Mouse (Mus musculus) lung, postnatal 0 days (tissue): ENCODE measurements around the gene Acy3.

ENCODE experiments used
- CTCF ChIP-seq: IDR thresholded peaks from 2 replicates; pipeline ENCODE4 v1.5.1; 2016; ENCODE audit warnings: antibody characterized with exemption, mild to moderate bottlenecking
- EP300 ChIP-seq: IDR thresholded peaks from 2 replicates; pipeline ENCODE4 v1.6.1; 2016; ENCODE audit warnings: antibody characterized with exemption, mild to moderate bottlenecking, control low read depth

GRCm38 (mm10) chr19:4032668-4033067 is 46.3 kb downstream of the Acy3 start:
- TF ChIP-seq CTCF, result no peak
- no peak for TF ChIP-seq EP300
